ENCODE assay signal across 12 mouse cellular contexts in the genomic region with DNA sequence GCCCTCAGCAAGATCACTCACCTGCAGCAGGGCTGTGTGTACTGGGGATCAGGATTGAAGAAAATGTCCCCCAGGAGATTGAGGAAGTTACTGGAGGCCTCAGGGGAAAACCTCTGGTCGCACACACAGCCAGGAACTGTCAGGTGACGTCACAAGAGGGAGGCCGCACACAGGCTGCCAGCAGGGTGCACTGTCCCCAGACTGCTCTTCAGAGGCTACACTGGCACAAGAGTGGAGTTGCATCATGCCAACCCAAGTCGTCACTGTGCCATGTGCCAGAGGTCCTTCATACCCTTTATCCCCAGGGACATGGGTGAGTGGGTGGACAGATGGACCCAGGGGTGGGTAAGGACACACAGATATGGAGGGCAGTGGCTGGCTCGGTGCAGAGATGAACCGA. TPM values are rescaled to one million over a fixed set of nuclear protein-coding genes. Genes with fewer than 3 reads are reported as not detected.
A peak's percentile ranks its signal among the peaks of the same experiment; 100 is the strongest.
DNase-seq lines count a peak whose midpoint lies in the region; ATAC-seq and TF ChIP-seq lines count a peak whose summit lies in the region.
"Had no signal": no experiment of that assay in that cellular context is flagged by ENCODE, and none has a peak within 500 bp of the region (broad histone marks: within the 10 kb centered on the region; RNA-seq: fewer than 3 reads in every experiment).

No protein-coding gene starts in this region.

- H3K27me3 ChIP-seq in E14TG2a.4 (ENCODE audit: insufficient read depth, low read length) = no peaks in the 10 kb centered on the region
- H3K27me3 ChIP-seq in liver, postnatal 0 days (ENCODE audit: insufficient read depth, low read length) = no peaks in the 10 kb centered on the region
- H3K27me3 ChIP-seq in kidney, embryonic 16.5 days (ENCODE audit: insufficient read depth, low read length) = no peaks in the 10 kb centered on the region
- no peaks in the 10 kb centered on the region for H3K27me3 ChIP-seq in midbrain, embryonic 10.5 days (ENCODE audit: low read depth, poor library complexity, severe bottlenecking)
- H3K27me3 ChIP-seq: Patski had no signal

- TF ChIP-seq CTCF in E14TG2a.4 (conservative IDR thresholded peaks at IDR 0.05; ENCODE audit: low read length) = no peak
- TF ChIP-seq CTCF in liver, postnatal 0 days (IDR thresholded peaks at IDR 0.05; ENCODE audit: low read depth) = peak; percentile 58

- TF ChIP-seq EP300 in liver, postnatal 0 days (IDR thresholded peaks at IDR 0.05; ENCODE audit: low read depth) = no peak

- H3K9ac ChIP-seq in liver, postnatal 0 days (replicated peaks) = no peak overlapping the region
- H3K9ac ChIP-seq in kidney, embryonic 16.5 days (replicated peaks; ENCODE audit: low read length) = no peak overlapping the region

- DNase-seq in heart, adult 11 months = peak; percentile 92
- DNase-seq in heart, postnatal 10 days = no peak
- DNase-seq in 3134 (ENCODE audit: extremely low read depth, insufficient read length, low spot score) = peak; percentile 43
- DNase-seq in liver, postnatal 0 days = peak; percentile 63
- no peak for DNase-seq in Muller cell, postnatal 12 days (ENCODE audit: inconsistent ontology term)
- no peak for DNase-seq in midbrain, embryonic 10.5 days (ENCODE audit: low spot score)
- DNase-seq: gastrocnemius, adult 2 months; midbrain, embryonic 14.5 days had no signal

- ATAC-seq in liver, postnatal 0 days = peak; percentile 45; the same call in 1 of the 2 replicates
- ATAC-seq in kidney, embryonic 16.5 days (ENCODE audit: low FRiP score, low TSS enrichment) = no peak
- ATAC-seq: Patski had no signal

- intact Hi-C loops in heart, postnatal 10 days (cut with DNase I) = no loop called here

- H3K4me2 ChIP-seq in liver, postnatal 0 days (ENCODE audit: low read depth, low read length) = no peak overlapping the region
- H3K4me2 ChIP-seq in kidney, embryonic 16.5 days (replicated peaks; ENCODE audit: low read depth, low read length) = no peak overlapping the region

- no peaks in the 10 kb centered on the region for H3K9me3 ChIP-seq in E14TG2a.4 (ENCODE audit: low read length)
- H3K9me3 ChIP-seq in liver, postnatal 0 days (ENCODE audit: low read length) = no peaks in the 10 kb centered on the region
- no peaks in the 10 kb centered on the region for H3K9me3 ChIP-seq in kidney, embryonic 16.5 days (ENCODE audit: low read length)
- no peaks in the 10 kb centered on the region for H3K9me3 ChIP-seq in midbrain, embryonic 10.5 days (replicated peaks)

- peaks cover 31% of the 10 kb centered on the region for H3K4me1 ChIP-seq in E14TG2a.4 (replicated peaks; ENCODE audit: low read depth, low read length)
- H3K4me1 ChIP-seq in liver, postnatal 0 days (ENCODE audit: insufficient read depth) = no peaks in the 10 kb centered on the region
- no peaks in the 10 kb centered on the region for H3K4me1 ChIP-seq in kidney, embryonic 16.5 days (ENCODE audit: insufficient read depth, low read length)
- no peaks in the 10 kb centered on the region for H3K4me1 ChIP-seq in midbrain, embryonic 10.5 days

- peak overlapping the region; percentile 62 for H3K4me3 ChIP-seq in E14TG2a.4 (replicated peaks; ENCODE audit: low read length)
- no peak overlapping the region for H3K4me3 ChIP-seq in liver, postnatal 0 days (ENCODE audit: low read depth, low read length)
- no peak overlapping the region for H3K4me3 ChIP-seq in kidney, embryonic 16.5 days (ENCODE audit: low read length)
- H3K4me3 ChIP-seq in midbrain, embryonic 10.5 days = no peak overlapping the region
- H3K4me3 ChIP-seq: gastrocnemius, adult 2 months had no signal

- WGBS in liver, postnatal 0 days (ENCODE audit: insufficient replicate concordance) = 51% methylated on average over 6 of the region's 6 CpGs
- WGBS in kidney, embryonic 16.5 days = 77% methylated on average over 6 of the region's 6 CpGs
- 80% methylated on average over 6 of the region's 6 CpGs for WGBS in midbrain, embryonic 10.5 days

- peaks cover 48% of the 10 kb centered on the region for H3K36me3 ChIP-seq in E14TG2a.4 (ENCODE audit: insufficient read depth, low read length)
- H3K36me3 ChIP-seq in liver, postnatal 0 days (replicated peaks; ENCODE audit: insufficient read depth, low read length) = peaks cover 44% of the 10 kb centered on the region
- H3K36me3 ChIP-seq in kidney, embryonic 16.5 days (ENCODE audit: insufficient read depth, low read length) = no peaks in the 10 kb centered on the region
- peaks cover 56% of the 10 kb centered on the region for H3K36me3 ChIP-seq in midbrain, embryonic 10.5 days

- H3K27ac ChIP-seq in liver, postnatal 0 days (ENCODE audit: low read depth) = no peak overlapping the region
- H3K27ac ChIP-seq in kidney, embryonic 16.5 days (ENCODE audit: low read length) = no peak overlapping the region
- no peak overlapping the region for H3K27ac ChIP-seq in midbrain, embryonic 10.5 days (replicated peaks)
- H3K27ac ChIP-seq: gastrocnemius, adult 2 months had no signal

RNA-seq across cellular contexts. Expression of a gene that starts 15.9 kb away (rescaled TPM):
- 10 to 100 TPM; 18.1 to 21.2 TPM for total RNA-seq in heart, postnatal 10 days (2021)
- 15.2 and 17.0 TPM in 2 replicates for polyA plus RNA-seq in liver, postnatal 0 days (2015; fragmentation: Nextera tagmentation; extraction: Ambion mirVana)
- 16.0 and 16.2 TPM in 2 replicates for polyA plus RNA-seq in kidney, embryonic 16.5 days (2015; fragmentation: Nextera tagmentation; extraction: Ambion mirVana)
- 15.4 and 16.2 TPM in 2 replicates for polyA plus RNA-seq in midbrain, embryonic 10.5 days (2016; fragmentation: Nextera tagmentation; extraction: Ambion mirVana)

RNA-seq across cellular contexts. Expression of a gene that starts 18.0 kb away (rescaled TPM):
- total RNA-seq in heart, postnatal 10 days (2021) = 100 to 1,000 TPM; 300 to 317 TPM
- polyA plus RNA-seq in liver, postnatal 0 days (2015; fragmentation: Nextera tagmentation; extraction: Ambion mirVana) = 153 and 164 TPM in 2 replicates
- polyA plus RNA-seq in kidney, embryonic 16.5 days (2015; fragmentation: Nextera tagmentation; extraction: Ambion mirVana) = 396 and 428 TPM in 2 replicates
- 443 and 463 TPM in 2 replicates for polyA plus RNA-seq in midbrain, embryonic 10.5 days (2016; fragmentation: Nextera tagmentation; extraction: Ambion mirVana)

RNA-seq across cellular contexts. Expression of a gene that starts 53.8 kb away (rescaled TPM):
- under 1 TPM; 0.19 to 0.25 TPM for total RNA-seq in heart, postnatal 10 days (2021)
- not detected in 2 replicates for polyA plus RNA-seq in liver, postnatal 0 days (2015; fragmentation: Nextera tagmentation; extraction: Ambion mirVana)
- 0.28 TPM in 1 of 2 replicates, not detected in the other for polyA plus RNA-seq in kidney, embryonic 16.5 days (2015; fragmentation: Nextera tagmentation; extraction: Ambion mirVana)
- polyA plus RNA-seq in midbrain, embryonic 10.5 days (2016; fragmentation: Nextera tagmentation; extraction: Ambion mirVana) = 0.48 and 0.83 TPM in 2 replicates
- polyA plus RNA-seq: heart, embryonic 14.5 days had no signal

Comparison
In these comparisons a context has a peak if more than half of its experiments do, and no peak if none do; other contexts are left out.
1. DNase-seq: peak in heart, adult 11 months (single experiment), 3134 (single experiment) and liver, postnatal 0 days (single experiment); none in heart, postnatal 10 days (0 of 2), Muller cell, postnatal 12 days (single experiment) and midbrain, embryonic 10.5 days (single experiment).